In genomic region chr2:6705475-6705874, GRCm38 (mm10) we compare ENCODE assay signal across 15 mouse cellular contexts.
DNase-seq lines count a peak whose midpoint lies in the region; TF ChIP-seq lines count a peak whose summit lies in the region.
"Had no signal": no experiment of that assay in that cellular context is flagged by ENCODE, and none has a peak within 500 bp of the region (broad histone marks: within the 10 kb centered on the region; RNA-seq: fewer than 3 reads in every experiment).

No protein-coding gene starts in this region.

- WGBS in macrophage (ENCODE audit: missing documents) = 15% methylated on average over 7 of the region's 7 CpGs

- H3K79me2 ChIP-seq in macrophage (ENCODE audit: inconsistent target) = peaks cover 88% of the 10 kb centered on the region

- H3K4me3 ChIP-seq in gastrocnemius, adult 2 months = no peak overlapping the region
- no peak overlapping the region for H3K4me3 ChIP-seq in macrophage (ENCODE audit: inconsistent target)
- H3K4me3 ChIP-seq: embryonic facial prominence, embryonic 15.5 days; intestine, embryonic 15.5 days; limb, embryonic 15.5 days had no signal

- no peak for TF ChIP-seq CTCF in gastrocnemius, adult 2 months (IDR thresholded peaks at IDR 0.05)

- intact Hi-C loops in gastrocnemius, adult 2 months (cut with DNase I) = no loop called here

- DNase-seq in gastrocnemius, adult 2 months = no peak
- no peak for DNase-seq in gastrocnemius, adult 18-20 months (ENCODE audit: low spot score)
- peak; percentile 28 for DNase-seq in thymus, postnatal 4 days
- DNase-seq in thymus, postnatal 0 days (ENCODE audit: low spot score) = no peak
- no peak for DNase-seq in lung, postnatal 25 days (ENCODE audit: low spot score)
- no peak for DNase-seq in kidney, postnatal 25 days
- no peak for DNase-seq in adrenal gland, adult (ENCODE audit: inconsistent age in 2 of 2, low spot score in 1 of 2)
- DNase-seq: heart, postnatal 14 days; kidney, postnatal 14 days; lung, postnatal 4 days; right cerebral cortex, postnatal 4 days had no signal

- no peaks in the 10 kb centered on the region for H3K36me3 ChIP-seq in macrophage (ENCODE audit: inconsistent target)
- H3K36me3 ChIP-seq: embryonic facial prominence, embryonic 15.5 days; intestine, embryonic 15.5 days; limb, embryonic 15.5 days had no signal

- H3K27ac ChIP-seq in gastrocnemius, adult 2 months = peak overlapping the region; percentile 39; the same call in 1 of the 2 replicates
- H3K27ac ChIP-seq in macrophage = peak overlapping the region; percentile 73
- H3K27ac ChIP-seq: embryonic facial prominence, embryonic 15.5 days; intestine, embryonic 15.5 days; limb, embryonic 15.5 days had no signal
